Comparison of ENCODE assay signal across 9 mouse cellular contexts in the genomic region with DNA sequence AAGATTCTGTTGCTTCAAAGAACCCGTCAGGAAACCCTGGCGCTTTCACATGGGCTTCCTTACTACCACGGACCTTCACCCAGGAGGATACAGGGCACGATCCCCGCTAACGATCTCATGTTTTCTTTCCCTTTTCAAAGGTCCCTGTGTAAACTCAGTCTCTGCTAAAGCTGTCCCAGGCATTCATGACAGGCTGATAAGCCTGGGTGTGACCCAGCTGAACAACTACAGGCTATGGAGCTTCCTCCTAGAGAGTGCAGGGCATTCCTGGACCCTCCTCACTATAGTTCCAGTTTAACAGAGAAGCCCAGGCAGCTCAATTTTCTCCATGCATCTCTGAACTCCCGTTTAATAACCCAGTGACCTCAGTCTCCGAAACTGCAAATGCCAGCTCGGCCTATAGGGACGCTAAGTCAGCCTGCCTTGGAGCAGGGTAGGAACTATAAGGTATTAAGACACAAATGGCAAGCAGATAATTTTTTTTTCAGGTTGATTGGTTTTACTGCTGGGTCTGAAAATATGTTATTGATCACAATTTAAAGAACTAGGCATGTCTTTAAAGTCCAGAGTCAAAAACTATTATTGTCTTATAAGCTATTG. TPM values are rescaled to one million over a fixed set of nuclear protein-coding genes. Genes with fewer than 3 reads are reported as not detected.
DNase-seq lines count a peak whose midpoint lies in the region; ATAC-seq and TF ChIP-seq lines count a peak whose summit lies in the region.
"Had no signal": no experiment of that assay in that cellular context is flagged by ENCODE, and none has a peak within 500 bp of the region (broad histone marks: within the 10 kb centered on the region; RNA-seq: fewer than 3 reads in every experiment).

No protein-coding gene starts in this region.

- no peak overlapping the region for H3K4me3 ChIP-seq in heart, embryonic 12.5 days
- no peak overlapping the region for H3K4me3 ChIP-seq in midbrain, embryonic 15.5 days
- H3K4me3 ChIP-seq in midbrain, postnatal 0 days (ENCODE audit: low read depth, low read length), result no peak overlapping the region
- no peak overlapping the region for H3K4me3 ChIP-seq in liver, embryonic 12.5 days
- H3K4me3 ChIP-seq: lung, embryonic 15.5 days had no signal

- no peak for DNase-seq in heart, adult 8-10 months (ENCODE audit: low spot score)
- DNase-seq in midbrain, postnatal 0 days (ENCODE audit: low spot score), result no peak
- no peak for DNase-seq in urinary bladder, postnatal 36 days (ENCODE audit: low spot score in 2 of 2)
- no peak for DNase-seq in right cerebral cortex, postnatal 4 days
- no peak for DNase-seq in adrenal gland, adult (ENCODE audit: inconsistent age in 2 of 2, low spot score in 1 of 2)

- H3K4me2 ChIP-seq in heart, embryonic 12.5 days, result no peak overlapping the region
- no peak overlapping the region for H3K4me2 ChIP-seq in midbrain, embryonic 15.5 days
- H3K4me2 ChIP-seq in midbrain, postnatal 0 days (ENCODE audit: low read depth, low read length, poor library complexity, severe bottlenecking), result no peak overlapping the region
- 0 out of 2 replicates have a peak overlapping the region, but pooled peaks have one; percentile 6 for H3K4me2 ChIP-seq in liver, embryonic 12.5 days
- H3K4me2 ChIP-seq: lung, embryonic 15.5 days had no signal

- no peak for TF ChIP-seq CTCF in midbrain, postnatal 0 days (IDR thresholded peaks at IDR 0.05)

- no peaks in the 10 kb centered on the region for H3K9me3 ChIP-seq in heart, embryonic 12.5 days (replicated peaks)
- H3K9me3 ChIP-seq in midbrain, embryonic 15.5 days, result no peaks in the 10 kb centered on the region
- H3K9me3 ChIP-seq in midbrain, postnatal 0 days (ENCODE audit: low read length), result no peaks in the 10 kb centered on the region
- H3K9me3 ChIP-seq in liver, embryonic 12.5 days (replicated peaks), result no peaks in the 10 kb centered on the region
- H3K9me3 ChIP-seq: lung, embryonic 15.5 days had no signal

- H3K27ac ChIP-seq in heart, embryonic 12.5 days (ENCODE audit: poor library complexity, severe bottlenecking), result peak overlapping the region; percentile 48; the same call in 1 of the 2 replicates
- no peak overlapping the region for H3K27ac ChIP-seq in midbrain, embryonic 15.5 days
- H3K27ac ChIP-seq in midbrain, postnatal 0 days (ENCODE audit: low read depth, low read length), result no peak overlapping the region
- no peak overlapping the region for H3K27ac ChIP-seq in liver, embryonic 12.5 days
- H3K27ac ChIP-seq: lung, embryonic 15.5 days had no signal

- ATAC-seq in heart, embryonic 12.5 days (ENCODE audit: insufficient number of reproducible peaks, low FRiP score), result peak; percentile 79
- ATAC-seq in midbrain, embryonic 15.5 days (replicated peaks), result 0 out of 2 replicates have a peak, but pooled peaks have one; percentile 9
- no peak for ATAC-seq in midbrain, postnatal 0 days (ENCODE audit: low FRiP score)
- 0 out of 2 replicates have a peak, but pooled peaks have one; percentile 31 for ATAC-seq in liver, embryonic 12.5 days

- peaks cover 14% of the 10 kb centered on the region for H3K36me3 ChIP-seq in heart, embryonic 12.5 days
- H3K36me3 ChIP-seq in midbrain, embryonic 15.5 days (replicated peaks), result no peaks in the 10 kb centered on the region
- H3K36me3 ChIP-seq in midbrain, postnatal 0 days (ENCODE audit: insufficient read depth, low read length), result peaks cover 10% of the 10 kb centered on the region; the same call in 1 of the 2 replicates
- no peaks in the 10 kb centered on the region for H3K36me3 ChIP-seq in liver, embryonic 12.5 days
- H3K36me3 ChIP-seq: lung, embryonic 15.5 days had no signal

- H3K9ac ChIP-seq in heart, embryonic 12.5 days, result peak overlapping the region; percentile 20; the same call in 1 of the 2 replicates
- no peak overlapping the region for H3K9ac ChIP-seq in midbrain, embryonic 15.5 days
- no peak overlapping the region for H3K9ac ChIP-seq in midbrain, postnatal 0 days (replicated peaks; ENCODE audit: low read length, poor library complexity, severe bottlenecking)
- H3K9ac ChIP-seq in liver, embryonic 12.5 days, result no peak overlapping the region
- H3K9ac ChIP-seq: lung, embryonic 15.5 days had no signal

- H3K27me3 ChIP-seq in heart, embryonic 12.5 days (replicated peaks), result no peaks in the 10 kb centered on the region
- H3K27me3 ChIP-seq in midbrain, embryonic 15.5 days (replicated peaks), result no peaks in the 10 kb centered on the region
- H3K27me3 ChIP-seq in midbrain, postnatal 0 days (ENCODE audit: insufficient read depth, low read length), result no peaks in the 10 kb centered on the region
- no peaks in the 10 kb centered on the region for H3K27me3 ChIP-seq in liver, embryonic 12.5 days (replicated peaks)
- H3K27me3 ChIP-seq: lung, embryonic 15.5 days had no signal

- 44% methylated on average over 10 of the region's 10 CpGs for WGBS in heart, embryonic 12.5 days
- 78% methylated on average over 10 of the region's 10 CpGs for WGBS in midbrain, embryonic 15.5 days
- 75% methylated on average over 10 of the region's 10 CpGs for WGBS in midbrain, postnatal 0 days
- WGBS in liver, embryonic 12.5 days (ENCODE audit: insufficient replicate concordance), result 70% methylated on average over 10 of the region's 10 CpGs

- H3K4me1 ChIP-seq in heart, embryonic 12.5 days (replicated peaks), result peaks cover 23% of the 10 kb centered on the region
- H3K4me1 ChIP-seq in midbrain, embryonic 15.5 days, result no peaks in the 10 kb centered on the region
- no peaks in the 10 kb centered on the region for H3K4me1 ChIP-seq in midbrain, postnatal 0 days (ENCODE audit: insufficient read depth, low read length)
- H3K4me1 ChIP-seq in liver, embryonic 12.5 days, result peaks cover 16% of the 10 kb centered on the region

RNA-seq across cellular contexts. Expression of gene Ttc7b, which starts 41.3 kb away (rescaled TPM):
- polyA plus RNA-seq in heart, embryonic 12.5 days (2016; fragmentation: Nextera tagmentation; extraction: Ambion mirVana), result 6.9 and 7.6 TPM in 2 replicates
- 10 to 100 TPM; 78.8 to 94.4 (median 86.7) TPM for total RNA-seq in heart, adult 8-10 months (2022)
- polyA plus RNA-seq in midbrain, embryonic 15.5 days (2015; fragmentation: Nextera tagmentation; extraction: Ambion mirVana), result 9.0 and 9.7 TPM in 2 replicates
- total RNA-seq in midbrain, postnatal 0 days (2014; rRNA removed), result 38.9 and 55.5 TPM in 2 replicates
- 8.3 and 8.7 TPM in 2 replicates for polyA plus RNA-seq in midbrain, postnatal 0 days (2015; fragmentation: Nextera tagmentation; extraction: Ambion mirVana)
- polyA plus RNA-seq in liver, embryonic 12.5 days (2016; fragmentation: Nextera tagmentation; extraction: Ambion mirVana), result 2.2 and 3.1 TPM in 2 replicates
